Mouse (Mus musculus): ENCODE data around the gene Pbx1. TPM values are rescaled to one million over a fixed set of nuclear protein-coding genes. Genes with fewer than 3 reads are reported as not detected.
A peak's percentile ranks its signal among the peaks of the same experiment; 100 is the strongest.

Gene Pbx1
- polyA plus RNA-seq, 1 experiment from 2014 or later = 48.8 TPM

GRCm38 (mm10) chr1:168377650-168378049 lies 54.4 kb downstream of the Pbx1 start:
- peaks cover 21% of the 10 kb centered on the region; the same call in 1 of the 2 replicates for H3K36me3 ChIP-seq (ENCODE audit: insufficient read depth)
- no peak overlapping the region for H3K27ac ChIP-seq (ENCODE audit: low read depth)
- TF ChIP-seq CTCF (IDR thresholded peaks at IDR 0.05; ENCODE audit: low read depth) = no peak
- H3K9me3 ChIP-seq (ENCODE audit: low read depth, low read length) = no peaks in the 10 kb centered on the region
- H3K4me2 ChIP-seq = no peak overlapping the region
- whole genome bisulfite sequencing = 59% methylated on average over 6 of the region's 6 CpGs
- H3K4me1 ChIP-seq (ENCODE audit: insufficient read depth) = peaks cover 27% of the 10 kb centered on the region
- DNase-seq = no peak
- H3K27me3 ChIP-seq (ENCODE audit: insufficient read depth, low read length) = no peaks in the 10 kb centered on the region
- H3K4me3 ChIP-seq (ENCODE audit: low read depth, low read length) = no peak overlapping the region
- ATAC-seq (ENCODE audit: insufficient read depth) = no peak
- H3K9ac ChIP-seq = no peak overlapping the region

DNA sequence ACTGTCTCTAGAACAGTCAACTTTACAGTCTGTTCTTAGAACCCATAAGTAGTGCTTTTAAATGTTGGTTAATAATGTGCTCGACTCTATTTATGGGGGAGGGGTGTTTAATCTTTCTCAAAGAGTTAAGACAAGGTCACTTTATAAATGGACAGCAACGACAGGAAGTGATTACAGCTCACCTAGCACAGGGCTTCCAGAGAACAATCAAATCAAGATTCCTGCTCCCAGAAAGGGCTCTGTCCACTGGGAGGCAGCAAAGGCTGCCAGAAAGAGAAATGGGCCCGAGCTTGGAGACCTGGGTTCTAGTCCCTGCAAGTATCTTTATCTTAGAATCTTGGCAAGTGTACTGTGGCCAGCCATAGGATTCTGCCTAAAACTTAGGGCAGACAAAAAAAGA lies 55.7 kb downstream of the Pbx1 start:
- Histone ChIP-seq H3K4me2 (no peak overlapping the region), H3K9me3 (ENCODE audit: low read depth, low read length) (no peaks in the 10 kb centered on the region), H3K27ac (ENCODE audit: low read depth) (no peak overlapping the region), H3K4me1 (ENCODE audit: insufficient read depth) (peaks cover 14% of the 10 kb centered on the region), H3K36me3 (ENCODE audit: insufficient read depth) (peaks cover 25% of the 10 kb centered on the region; the same call in 1 of the 2 replicates), H3K27me3 (ENCODE audit: insufficient read depth, low read length) (no peaks in the 10 kb centered on the region), H3K4me3 (ENCODE audit: low read depth, low read length) (no peak overlapping the region), H3K9ac (no peak overlapping the region)
- no peak for ATAC-seq (ENCODE audit: insufficient read depth)
- peak; percentile 49 for TF ChIP-seq CTCF (IDR thresholded peaks at IDR 0.05; ENCODE audit: low read depth)
- 23% methylated on average over 3 of the region's 3 CpGs for WGBS
- peak; percentile 55 for DNase-seq

DNA sequence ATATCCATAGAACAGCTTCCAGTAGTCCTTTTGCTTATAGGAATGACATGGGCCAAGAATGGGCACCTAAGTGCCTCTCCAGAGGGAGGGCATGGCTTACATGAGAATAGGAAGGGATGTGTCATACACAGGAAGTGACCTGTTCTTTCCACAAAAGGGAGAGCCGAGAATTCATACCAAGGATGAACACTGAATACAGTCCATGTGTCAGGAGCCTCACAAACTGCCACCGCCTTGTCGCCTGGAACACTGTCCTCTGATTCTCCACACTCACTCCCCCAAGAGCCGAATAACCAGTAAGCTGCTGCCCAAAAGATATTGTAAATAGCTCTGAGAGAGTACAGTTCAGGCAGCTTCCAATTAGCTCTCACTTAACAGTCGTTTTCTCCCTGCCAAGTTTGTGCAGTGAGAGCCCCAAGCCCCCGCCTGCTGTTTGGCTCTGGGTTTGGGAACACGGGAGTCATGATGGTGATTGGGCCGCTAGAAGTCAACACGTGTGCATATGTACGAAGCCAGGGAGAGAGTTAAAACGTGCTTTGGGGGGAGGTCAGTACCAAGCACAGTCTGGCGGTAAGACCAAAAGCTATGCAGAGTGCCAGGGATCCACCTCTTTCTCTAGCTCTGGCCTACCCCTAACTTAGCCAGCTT lies 57.0 kb downstream of the Pbx1 start:
- no peak overlapping the region for H3K27ac ChIP-seq (ENCODE audit: low read depth)

DNA sequence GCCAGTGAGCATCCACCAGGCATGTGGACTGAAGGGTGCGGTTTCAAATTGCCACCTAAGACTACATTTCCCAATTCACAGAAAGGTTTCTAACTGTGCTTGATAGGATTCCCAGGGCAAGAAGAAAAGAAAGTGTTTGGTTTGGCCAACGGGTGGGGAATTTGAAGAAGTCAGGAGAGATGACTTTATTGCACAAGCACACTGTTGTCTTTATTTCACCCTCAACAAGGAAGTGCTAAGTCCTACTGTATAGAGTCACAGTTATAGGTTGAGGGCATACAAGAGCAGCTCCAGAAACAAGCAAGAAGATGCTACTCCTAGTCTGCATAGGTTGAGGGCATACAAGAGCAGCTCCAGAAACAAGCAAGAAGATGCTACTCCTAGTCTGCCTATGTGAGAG lies 60.0 kb downstream of the Pbx1 start:
- H3K9me3 ChIP-seq (ENCODE audit: low read depth, low read length) = no peaks in the 10 kb centered on the region
- DNase-seq (no peak), ATAC-seq (ENCODE audit: insufficient read depth) (no peak)
- no peak overlapping the region for H3K27ac ChIP-seq (ENCODE audit: low read depth)
- TF ChIP-seq CTCF (IDR thresholded peaks at IDR 0.05; ENCODE audit: low read depth) = no peak
- H3K36me3 ChIP-seq (ENCODE audit: insufficient read depth) = peaks cover 29% of the 10 kb centered on the region; the same call in 1 of the 2 replicates
- H3K4me1 ChIP-seq (ENCODE audit: insufficient read depth) = no peaks in the 10 kb centered on the region; the same call in 1 of the 2 replicates
- no peak overlapping the region for H3K9ac ChIP-seq
- no peaks in the 10 kb centered on the region for H3K27me3 ChIP-seq (ENCODE audit: insufficient read depth, low read length)
- no peak overlapping the region for H3K4me2 ChIP-seq
- no peak overlapping the region for H3K4me3 ChIP-seq (ENCODE audit: low read depth, low read length)
- 72% methylated on average over 2 of the region's 2 CpGs for WGBS

More for the DNA sequence above, 57.0 kb downstream of the Pbx1 start:
- TF ChIP-seq CTCF (IDR thresholded peaks at IDR 0.05; ENCODE audit: low read depth) = no peak
- WGBS = 49% methylated on average over 12 of the region's 12 CpGs
- peak; percentile 73 for DNase-seq
- Histone ChIP-seq H3K27me3 (ENCODE audit: insufficient read depth, low read length) (no peaks in the 10 kb centered on the region), H3K36me3 (ENCODE audit: insufficient read depth) (peaks cover 25% of the 10 kb centered on the region; the same call in 1 of the 2 replicates), H3K4me3 (ENCODE audit: low read depth, low read length) (no peak overlapping the region), H3K4me1 (ENCODE audit: insufficient read depth) (peaks cover 1% of the 10 kb centered on the region), H3K4me2 (no peak overlapping the region), H3K9me3 (ENCODE audit: low read depth, low read length) (no peaks in the 10 kb centered on the region), H3K9ac (no peak overlapping the region)
- peak; percentile 53 for ATAC-seq (ENCODE audit: insufficient read depth)

GRCm38 (mm10) chr1:168370966-168371365 lies 61.1 kb downstream of the Pbx1 start:
- ATAC-seq (ENCODE audit: insufficient read depth) (no peak), DNase-seq (no peak)
- Histone ChIP-seq H3K27ac (ENCODE audit: low read depth) (no peak overlapping the region), H3K9ac (no peak overlapping the region), H3K27me3 (ENCODE audit: insufficient read depth, low read length) (no peaks in the 10 kb centered on the region), H3K4me1 (ENCODE audit: insufficient read depth) (no peaks in the 10 kb centered on the region; the same call in 1 of the 2 replicates), H3K4me3 (ENCODE audit: low read depth, low read length) (no peak overlapping the region), H3K9me3 (ENCODE audit: low read depth, low read length) (no peaks in the 10 kb centered on the region), H3K4me2 (no peak overlapping the region), H3K36me3 (ENCODE audit: insufficient read depth) (peaks cover 30% of the 10 kb centered on the region)
- TF ChIP-seq CTCF (IDR thresholded peaks at IDR 0.05; ENCODE audit: low read depth) = no peak
- 85% methylated on average over 9 of the region's 9 CpGs for WGBS

- Histone ChIP-seq H3K27ac (ENCODE audit: low read depth) (no peak overlapping the region), H3K9me3 (ENCODE audit: low read depth, low read length) (no peaks in the 10 kb centered on the region), H3K9ac (no peak overlapping the region), H3K4me1 (ENCODE audit: insufficient read depth) (no peaks in the 10 kb centered on the region), H3K36me3 (ENCODE audit: insufficient read depth) (peaks cover 28% of the 10 kb centered on the region), H3K27me3 (ENCODE audit: insufficient read depth, low read length) (no peaks in the 10 kb centered on the region), H3K4me3 (ENCODE audit: low read depth, low read length) (no peak overlapping the region), H3K4me2 (no peak overlapping the region)
- ATAC-seq (ENCODE audit: insufficient read depth) (no peak), DNase-seq (no peak)
- no peak for TF ChIP-seq CTCF (IDR thresholded peaks at IDR 0.05; ENCODE audit: low read depth)
- 89% methylated on average over 5 of the region's 5 CpGs for WGBS
Observed at GRCm38 (mm10) chr1:168366261-168366660, 65.8 kb downstream of the Pbx1 start.

DNA sequence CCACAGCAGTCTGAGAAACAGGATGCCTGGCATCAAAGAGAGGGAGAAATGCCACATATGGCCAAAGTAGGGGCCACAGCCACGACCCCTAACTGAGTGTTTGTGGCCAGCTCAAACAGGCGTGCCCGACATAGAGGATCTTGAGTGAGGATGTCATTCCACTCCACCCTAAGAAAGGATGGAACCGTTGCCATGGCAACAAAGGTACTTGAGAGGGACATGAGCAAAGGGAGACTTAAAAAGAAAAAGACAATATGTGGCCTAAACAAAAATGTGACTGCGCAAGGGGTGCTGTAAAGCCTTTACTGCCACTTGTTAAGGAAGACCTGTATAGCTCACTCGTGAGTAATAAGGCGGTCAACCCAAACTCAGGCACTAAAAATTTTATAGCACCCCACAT lies 67.7 kb downstream of the Pbx1 start:
- TF ChIP-seq CTCF (IDR thresholded peaks at IDR 0.05; ENCODE audit: low read depth) = no peak
- H3K27me3 ChIP-seq (ENCODE audit: insufficient read depth, low read length) = no peaks in the 10 kb centered on the region
- H3K36me3 ChIP-seq (ENCODE audit: insufficient read depth) = peaks cover 27% of the 10 kb centered on the region
- WGBS = 71% methylated on average over 7 of the region's 7 CpGs
- no peak overlapping the region for H3K9ac ChIP-seq
- 0 out of 2 replicates have a peak, but pooled peaks cover 4% of the 10 kb centered on the region for H3K4me1 ChIP-seq (ENCODE audit: insufficient read depth)
- ATAC-seq (ENCODE audit: insufficient read depth) = no peak
- no peak overlapping the region for H3K4me2 ChIP-seq
- H3K9me3 ChIP-seq (ENCODE audit: low read depth, low read length) = no peaks in the 10 kb centered on the region
- DNase-seq = no peak
- H3K27ac ChIP-seq (ENCODE audit: low read depth) = no peak overlapping the region
- no peak overlapping the region for H3K4me3 ChIP-seq (ENCODE audit: low read depth, low read length)

Data from lung, embryonic 14.5 days (tissue).